Mouse (Mus musculus) ovary, postnatal 14 days (tissue): ENCODE measurements around the gene Slc35b1.
A peak's percentile ranks its signal among the peaks of the same experiment; 100 is the strongest.

ENCODE experiments used
- DNase-seq: peaks from one replicate; pipeline ENCODE4 v3.0.0; 2022; ENCODE audit warnings: low spot score

Slc35b1 gene

GRCm38 (mm10) chr11:95384319-95384972, at the start of gene Slc35b1:
TSS of gene Slc35b1 (plus strand) at chr11:95384692.
- peak; percentile 86 for DNase-seq

- peak; percentile 78 for DNase-seq
These were observed 47.8 kb upstream of the Slc35b1 start, which contains the start of gene Fam117a for GRCm38 (mm10) chr11:95336568-95337128. TSS of gene Fam117a (plus strand) at chr11:95337018.

- DNase-seq: peak; percentile 56
These were observed 47.2 kb upstream of the Slc35b1 start for GRCm38 (mm10) chr11:95337129-95337813.

DNA sequence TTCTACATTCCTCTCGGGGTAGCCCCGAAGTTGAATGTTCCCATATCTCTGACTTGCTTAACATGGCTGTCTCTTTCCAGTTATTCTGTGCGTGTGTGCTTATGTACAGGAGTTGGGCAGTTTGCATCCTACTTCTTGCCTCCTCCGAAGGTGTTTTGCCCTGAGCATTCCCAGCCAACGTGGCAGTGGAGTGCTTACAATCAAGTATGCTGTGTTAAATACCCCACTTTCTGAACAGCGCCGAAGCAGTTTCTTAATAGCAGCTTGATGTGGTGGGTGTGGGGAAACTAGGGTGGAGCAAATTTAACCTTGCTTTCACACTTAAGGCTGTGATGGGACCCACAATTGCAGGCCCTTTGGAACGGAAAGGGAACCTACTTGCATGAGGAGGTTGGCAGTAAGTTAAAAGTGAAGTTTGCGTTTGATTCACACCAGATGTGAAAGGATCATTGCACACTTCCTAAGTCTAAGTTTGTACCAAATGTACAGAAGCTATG, 46.6 kb upstream of the Slc35b1 start:
- DNase-seq: no peak

DNA sequence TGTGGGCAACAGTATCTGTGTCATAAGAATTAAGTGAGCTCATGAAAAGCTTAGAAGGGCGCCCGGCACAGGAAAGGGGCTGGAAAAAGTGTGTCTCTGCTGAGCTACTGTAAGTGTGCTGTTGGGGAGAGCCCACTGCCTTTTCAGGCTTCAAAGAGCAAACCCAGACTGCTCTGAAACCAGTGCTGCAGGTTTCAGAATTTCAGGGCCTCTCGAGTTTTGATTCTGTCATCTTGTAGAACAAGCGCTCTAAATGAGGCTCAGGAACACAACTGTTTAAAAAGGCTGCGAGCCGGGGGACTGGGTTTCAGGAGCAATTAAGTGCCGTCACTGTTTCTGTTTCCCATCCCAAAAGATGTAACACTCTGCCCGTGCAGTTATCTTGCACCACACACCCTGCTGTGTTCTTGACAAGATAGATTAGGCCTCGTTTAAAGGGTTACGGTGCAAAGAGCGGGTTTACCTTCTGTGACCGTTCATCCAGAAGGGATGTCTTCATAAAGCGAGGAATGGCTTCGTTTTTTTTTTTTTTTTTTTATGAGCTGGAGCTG, 44.9 kb upstream of the Slc35b1 start:
- DNase-seq: no peak

DNA sequence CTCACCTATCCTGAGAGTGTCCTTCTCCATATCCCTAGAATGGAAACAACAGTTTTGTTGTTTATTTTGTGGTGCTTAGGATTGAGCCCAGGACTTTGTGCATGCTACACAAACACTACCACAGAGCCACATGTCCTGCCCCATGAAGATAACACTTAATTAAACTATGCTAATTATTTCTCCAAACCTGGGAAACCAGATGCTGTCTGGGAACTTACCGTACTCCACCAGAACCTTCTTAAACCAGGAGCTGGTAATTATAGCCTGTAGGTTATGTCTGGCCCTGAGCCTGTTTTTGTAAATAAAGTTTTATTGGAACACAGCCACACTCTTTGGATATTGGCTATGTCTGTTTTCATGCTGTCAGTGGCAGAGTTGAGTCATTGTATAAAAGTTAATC, 44.2 kb upstream of the Slc35b1 start:
- DNase-seq: no peak

DNA sequence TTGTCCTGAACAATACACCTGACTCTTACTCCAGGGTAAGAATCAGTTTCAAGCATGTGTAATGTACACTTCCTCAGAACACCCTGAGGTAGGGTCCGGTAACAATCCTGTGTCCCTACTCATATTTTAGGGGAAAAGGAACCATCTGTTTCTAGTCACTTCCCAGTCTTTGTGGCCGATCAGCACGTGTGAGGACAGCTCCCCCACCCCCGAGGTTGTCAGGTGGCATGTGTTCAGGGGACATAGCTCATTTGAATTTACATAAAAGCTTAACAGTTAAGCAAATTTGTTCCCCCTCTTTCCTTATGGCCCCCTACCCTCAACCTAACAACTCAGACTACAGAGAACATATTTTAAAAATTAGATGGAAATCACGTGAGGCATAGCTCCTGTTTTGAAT, 43.8 kb upstream of the Slc35b1 start:
- no peak for DNase-seq

DNA sequence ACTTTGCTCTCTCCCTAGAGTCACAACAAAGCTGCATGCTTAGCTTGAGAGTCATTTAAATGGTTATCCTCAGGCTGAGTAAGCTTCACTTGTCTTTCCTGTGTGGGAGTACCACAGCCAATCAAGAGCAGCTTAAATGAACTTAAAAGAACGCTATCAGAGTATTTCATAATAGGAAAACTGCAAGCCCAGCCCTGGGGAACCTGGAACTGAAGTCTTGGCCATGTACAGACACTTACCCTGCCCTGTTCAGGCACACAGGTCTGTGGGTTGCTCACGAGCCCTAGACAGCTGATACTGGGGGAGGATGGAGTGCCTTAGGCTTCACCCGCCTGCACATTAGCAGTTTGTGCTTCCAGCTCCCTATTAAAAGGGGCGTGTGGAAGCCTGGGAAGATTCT, 41.3 kb upstream of the Slc35b1 start:
- DNase-seq: no peak

DNA sequence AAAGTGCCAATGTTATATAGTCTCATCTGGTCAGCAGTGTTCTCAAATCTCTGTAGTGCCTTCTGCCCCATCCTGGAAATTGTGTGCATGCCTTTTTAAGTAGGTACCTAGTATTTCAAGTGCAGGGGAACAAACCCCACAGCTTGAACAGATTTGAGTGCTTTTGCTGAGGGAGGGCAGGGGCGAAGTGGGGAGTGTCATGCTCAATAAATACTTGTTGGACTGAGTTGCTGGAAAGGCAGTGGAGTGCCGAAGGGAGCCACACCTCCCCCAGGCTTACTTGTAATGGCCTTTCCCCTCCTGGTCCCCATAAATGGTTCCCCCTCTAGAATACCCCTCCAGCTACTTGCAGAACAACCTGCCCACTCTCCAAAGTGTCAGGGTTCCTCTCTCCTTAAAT, 40.3 kb upstream of the Slc35b1 start:
- no peak for DNase-seq

GRCm38 (mm10) chr11:95350289-95350688, 34.2 kb upstream of the Slc35b1 start:
- no peak for DNase-seq

DNA sequence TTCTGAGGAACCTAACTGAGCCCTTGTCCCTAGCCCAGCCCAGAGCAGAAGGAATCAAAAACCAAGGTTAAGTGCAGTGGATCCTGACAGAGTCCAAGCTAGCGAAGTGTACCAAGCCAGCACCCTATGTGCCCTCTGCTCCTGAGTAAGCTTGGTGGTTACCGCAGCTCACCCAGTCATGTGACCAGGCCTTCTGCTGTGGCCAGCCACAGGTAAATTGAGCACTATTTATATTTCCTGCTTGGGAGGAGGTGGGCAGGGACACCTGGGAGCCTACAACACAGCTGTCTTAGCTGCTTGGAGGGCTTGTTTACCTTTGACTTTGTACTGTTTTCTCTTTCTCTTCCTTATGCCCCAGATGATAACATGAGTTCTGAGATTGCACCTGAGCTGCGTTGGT, 33.5 kb upstream of the Slc35b1 start:
- no peak for DNase-seq

GRCm38 (mm10) chr11:95352686-95353085, 31.8 kb upstream of the Slc35b1 start:
- no peak for DNase-seq

DNA sequence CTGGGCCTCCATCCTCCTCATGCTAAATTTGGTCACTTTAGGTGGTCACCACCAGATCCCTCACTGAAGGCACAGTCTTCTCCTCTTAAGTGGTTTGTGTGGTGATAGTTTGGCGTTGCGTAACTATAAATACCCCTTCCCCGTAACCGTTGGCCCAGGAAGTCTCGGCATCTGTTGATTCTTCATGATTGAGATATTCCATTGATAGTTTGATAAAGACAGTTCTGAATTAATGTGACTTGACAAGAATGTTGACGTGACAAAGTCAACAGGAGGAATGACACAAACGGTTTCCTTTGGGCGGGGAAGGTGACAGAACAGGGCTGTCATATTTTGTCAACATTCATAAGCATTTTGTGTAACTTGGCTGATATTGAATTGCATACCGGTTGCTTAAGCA, 31.3 kb upstream of the Slc35b1 start:
- DNase-seq: no peak

GRCm38 (mm10) chr11:95354228-95354944, 30.1 kb upstream of the Slc35b1 start:
- DNase-seq: no peak

- no peak for DNase-seq
These were observed 29.4 kb upstream of the Slc35b1 start for GRCm38 (mm10) chr11:95354945-95355660.

GRCm38 (mm10) chr11:95355661-95356011, 28.9 kb upstream of the Slc35b1 start:
- DNase-seq: no peak

- no peak for DNase-seq
These were observed 28.5 kb upstream of the Slc35b1 start for GRCm38 (mm10) chr11:95356039-95356438.

DNA sequence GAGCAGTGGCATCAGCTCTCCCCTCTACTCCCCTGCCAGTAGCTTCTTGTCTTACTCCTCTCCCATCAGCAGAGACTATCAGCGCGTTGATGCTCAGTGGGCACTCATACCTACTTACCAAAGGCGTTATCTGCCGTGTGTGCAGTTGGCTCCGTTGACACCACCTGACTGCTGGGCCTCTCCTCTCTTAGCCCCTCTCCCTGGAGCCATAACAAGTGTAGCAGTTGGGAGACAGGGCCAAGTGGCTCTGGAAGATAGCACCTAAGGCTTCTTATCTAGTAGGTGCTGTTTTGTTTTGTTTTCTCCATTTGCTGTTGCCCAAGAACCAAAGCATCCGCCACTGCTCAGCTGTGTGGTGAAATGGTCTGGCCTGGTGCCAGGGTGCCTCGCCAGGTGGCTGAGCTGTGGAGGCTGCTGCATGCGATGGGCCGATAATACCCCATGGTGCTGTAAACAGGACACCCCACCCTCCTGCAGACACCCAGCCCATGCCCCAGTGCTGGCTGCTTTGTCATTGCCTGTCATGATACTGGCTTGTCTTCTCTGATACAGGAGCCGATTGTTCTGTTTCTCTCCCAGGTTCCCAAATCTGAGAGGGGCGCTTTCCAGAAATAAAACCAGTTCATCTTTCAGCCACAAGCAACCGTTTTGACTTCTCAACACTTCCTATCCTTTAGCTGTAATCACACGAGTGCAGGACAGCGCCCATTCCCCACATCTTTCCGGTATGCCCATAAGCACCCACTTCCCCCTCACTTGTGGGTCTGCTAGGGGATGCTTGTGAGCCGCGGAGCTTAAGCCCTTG, 27.8 kb upstream of the Slc35b1 start:
- DNase-seq: peak; percentile 35

DNA sequence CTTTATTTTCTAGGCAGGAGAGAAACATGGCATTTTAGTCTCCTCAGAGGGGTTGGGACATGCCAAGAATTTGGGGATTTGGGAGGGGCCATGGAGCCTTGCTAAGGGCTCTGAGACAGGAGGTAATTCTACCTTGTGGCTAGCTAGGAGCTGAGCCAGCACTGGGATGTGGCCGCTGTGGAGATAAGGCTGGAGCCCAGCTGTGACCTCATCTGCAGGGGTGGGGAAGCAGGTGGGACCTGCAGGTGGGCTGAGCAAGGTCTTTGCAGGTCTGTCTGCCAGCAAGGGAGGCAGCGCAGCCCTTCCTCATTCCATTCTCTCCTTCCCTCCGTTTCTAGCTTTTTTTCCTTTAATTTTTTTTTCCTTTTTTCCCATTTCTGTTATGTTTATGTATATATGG, 26.2 kb upstream of the Slc35b1 start:
- DNase-seq: no peak

DNA sequence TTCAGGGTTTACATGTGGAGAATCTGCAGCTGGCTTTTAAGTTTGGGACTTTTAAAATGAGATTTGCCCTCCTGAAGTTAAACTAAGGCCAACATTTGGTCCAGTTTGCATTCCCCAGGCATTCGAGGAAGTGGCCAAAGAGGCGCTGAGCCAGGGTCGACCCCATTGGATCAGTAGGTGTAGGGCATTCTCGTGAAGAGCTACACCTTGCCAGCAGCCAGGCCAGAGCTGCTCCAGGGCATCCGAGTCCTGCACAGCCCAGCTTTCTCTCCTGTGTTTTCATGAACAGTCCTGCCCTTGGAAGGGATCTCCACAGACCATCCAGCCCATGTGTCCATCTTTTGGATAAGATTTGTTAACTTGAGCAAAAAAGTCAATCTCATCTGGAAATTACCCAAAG, 20.1 kb upstream of the Slc35b1 start:
- no peak for DNase-seq

DNA sequence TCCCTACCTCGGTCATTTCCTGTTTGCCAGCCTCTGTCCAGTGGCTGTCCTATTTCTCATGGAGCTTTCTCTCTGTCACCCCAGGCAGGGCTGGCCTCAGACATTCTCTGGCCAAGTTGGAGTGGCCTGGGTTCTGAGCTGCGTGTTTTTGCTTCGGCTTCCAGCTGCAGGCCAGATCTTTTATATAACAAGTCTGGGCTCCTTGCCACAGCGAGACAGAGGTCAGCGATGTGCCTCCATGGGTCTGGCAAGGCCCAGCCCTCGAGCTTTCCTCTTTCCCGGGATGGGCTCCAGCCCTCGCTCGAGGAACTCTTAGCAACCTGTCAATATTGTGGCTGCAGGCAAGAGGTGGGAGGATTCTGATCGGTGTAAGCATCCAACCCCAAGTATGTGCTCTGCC, 18.9 kb upstream of the Slc35b1 start:
- DNase-seq: peak; percentile 79
